Mouse (Mus musculus): ENCODE data around the gene Rnase11. TPM values are rescaled to one million over a fixed set of nuclear protein-coding genes. Genes with fewer than 3 reads are reported as not detected.

Gene Rnase11
- total and polyA plus RNA-seq, 3 experiments, result not detected

- Histone ChIP-seq H3K27me3 (ENCODE audit: control insufficient read depth in 1 of 2, insufficient read depth in 2 of 2, low read length in 2 of 2) (no peaks in the 10 kb centered on the region; a peak in 1 of 4 replicates), H3K9ac (ENCODE audit: control insufficient read depth, low read depth, low read length, poor library complexity, severe bottlenecking) (peak overlapping the region; percentile 32), H3K79me2 (ENCODE audit: control insufficient read depth, insufficient read depth, low read length, poor library complexity) (no peaks in the 10 kb centered on the region), H3K36me3 (ENCODE audit: control insufficient read depth in 1 of 2, insufficient read depth in 2 of 2, low read length in 2 of 2) (peaks cover 0 to 2% of the 10 kb centered on the region in 2 experiments; a peak in 1 of 4 replicates), H3K4me1 (ENCODE audit: control insufficient read depth in 1 of 2, insufficient read depth in 2 of 2, low read length in 2 of 2) (peaks cover 0 to 7% of the 10 kb centered on the region in 2 experiments; a peak in 2 of 4 replicates), H3K4me3 (ENCODE audit: control insufficient read depth in 1 of 2, insufficient read depth in 1 of 2, low read depth in 2 of 2, low read length in 2 of 2) (peak overlapping the region; percentile 55 to 65), H3K27ac (ENCODE audit: control insufficient read depth, low read depth, low read length) (peak overlapping the region; percentile 45), H3K9me3 (replicated peaks; ENCODE audit: insufficient read depth, low read length) (no peaks in the 10 kb centered on the region)
- TF ChIP-seq E2F4 (IDR thresholded peaks at IDR 0.05; ENCODE audit: borderline replicate concordance, low read depth, low read length) (no peak), JUND (IDR thresholded peaks at IDR 0.05; ENCODE audit: low read depth, low read length) (no peak), POLR2AphosphoS2 (IDR thresholded peaks at IDR 0.05; ENCODE audit: low read length) (no peak), TAL1 (IDR thresholded peaks at IDR 0.05; ENCODE audit: low read length) (no peak; the same call in 1 of the 2 replicates), ZNF384 (IDR thresholded peaks at IDR 0.05; ENCODE audit: low read depth, low read length) (no peak), GATA1 (IDR thresholded peaks at IDR 0.05; ENCODE audit: low read depth, low read length) (no peak), MYB (IDR thresholded peaks at IDR 0.05; ENCODE audit: low read depth, low read length) (no peak), ZC3H11A (IDR thresholded peaks at IDR 0.05; ENCODE audit: low read depth, low read length) (no peak), RCOR1 (IDR thresholded peaks at IDR 0.05; ENCODE audit: low read depth, low read length) (no peak), NELFE (IDR thresholded peaks at IDR 0.05; ENCODE audit: low read depth, low read length) (no peak), TCF12 (IDR thresholded peaks at IDR 0.05; ENCODE audit: low read depth, low read length) (no peak), ZKSCAN1 (IDR thresholded peaks at IDR 0.05; ENCODE audit: low read depth, low read length) (no peak), CHD1 (IDR thresholded peaks at IDR 0.05; ENCODE audit: low read depth, low read length) (no peak), MAZ (IDR thresholded peaks at IDR 0.05; ENCODE audit: low read depth, low read length) (no peak)
- peak; percentile 66 for DNase-seq (ENCODE audit: low read depth, low spot score)
Observed at GRCm38 (mm10) chr14:51085086-51085485, 35.1 kb upstream of the Rnase11 start.

DNA sequence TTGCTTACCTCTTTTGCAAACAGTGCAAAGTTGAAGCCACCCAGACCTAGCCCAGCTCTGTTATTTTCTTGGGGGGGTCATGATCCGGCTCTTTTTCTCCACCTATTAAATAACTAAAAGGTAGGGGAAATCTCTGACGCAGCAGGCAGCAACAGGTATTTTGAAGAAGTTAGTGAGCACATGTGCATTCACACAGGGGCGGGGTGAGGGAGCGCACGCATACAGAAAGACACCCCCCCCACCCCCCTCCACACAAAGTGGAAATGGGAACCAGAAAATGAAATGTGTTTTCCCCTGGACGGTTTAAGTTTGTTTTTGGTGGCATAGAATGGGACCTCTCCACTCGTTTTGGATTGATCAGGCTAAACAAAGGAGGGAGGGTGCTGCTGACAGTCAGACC is 33.8 kb upstream of the Rnase11 start:
- no peaks in the 10 kb centered on the region for H3K9me3 ChIP-seq (replicated peaks; ENCODE audit: insufficient read depth, low read length)
- no peaks in the 10 kb centered on the region for H3K79me2 ChIP-seq (ENCODE audit: control insufficient read depth, insufficient read depth, low read length, poor library complexity)
- TF ChIP-seq TCF12 (IDR thresholded peaks at IDR 0.05; ENCODE audit: low read depth, low read length) (no peak), MAZ (IDR thresholded peaks at IDR 0.05; ENCODE audit: low read depth, low read length) (no peak)
- no peaks in the 10 kb centered on the region; a peak in 1 of 4 replicates for H3K27me3 ChIP-seq (ENCODE audit: control insufficient read depth in 1 of 2, insufficient read depth in 2 of 2, low read length in 2 of 2)
- H3K27ac ChIP-seq (ENCODE audit: control insufficient read depth, low read depth, low read length), result peak overlapping the region; percentile 30
- peaks cover 0 to 7% of the 10 kb centered on the region in 2 experiments; a peak in 2 of 4 replicates for H3K4me1 ChIP-seq (ENCODE audit: control insufficient read depth in 1 of 2, insufficient read depth in 2 of 2, low read length in 2 of 2)
- DNase-seq (ENCODE audit: low read depth, low spot score), result peak; percentile 81
- peak overlapping the region; percentile 55 to 65 for H3K4me3 ChIP-seq (ENCODE audit: control insufficient read depth in 1 of 2, insufficient read depth in 1 of 2, low read depth in 2 of 2, low read length in 2 of 2)
- peaks cover 0 to 2% of the 10 kb centered on the region in 2 experiments; a peak in 1 of 4 replicates for H3K36me3 ChIP-seq (ENCODE audit: control insufficient read depth in 1 of 2, insufficient read depth in 2 of 2, low read length in 2 of 2)
- peak overlapping the region; percentile 50 for H3K9ac ChIP-seq (ENCODE audit: control insufficient read depth, low read depth, low read length, poor library complexity, severe bottlenecking)

All from MEL (cell line).